Mouse (Mus musculus): ENCODE results near the gene Rapgef6.
"Not testable (repeated sequence)": the region's sequence is repeated elsewhere in the genome, so short reads cannot be mapped to it uniquely, and the experiment has no call there.

The Rapgef6 gene

GRCm38 (mm10) chr11:54574741-54575140 is 52.1 kb downstream of the Rapgef6 start:
- DNase-seq (ENCODE audit: low spot score), result no peak

GRCm38 (mm10) chr11:54592585-54592984 is 69.9 kb downstream of the Rapgef6 start:
- DNase-seq (ENCODE audit: low spot score), result no peak

GRCm38 (mm10) chr11:54594049-54594448 is 71.4 kb downstream of the Rapgef6 start:
- DNase-seq (ENCODE audit: low spot score), result no peak

GRCm38 (mm10) chr11:54595053-54595452 is 72.4 kb downstream of the Rapgef6 start:
- no peak for DNase-seq (ENCODE audit: low spot score)

GRCm38 (mm10) chr11:54595905-54596555 is 73.4 kb downstream of the Rapgef6 start:
- DNase-seq (ENCODE audit: low spot score), result no peak

GRCm38 (mm10) chr11:54597902-54598447 is 75.3 kb downstream of the Rapgef6 start:
- DNase-seq (ENCODE audit: low spot score), result no peak

GRCm38 (mm10) chr11:54601121-54601520 is 78.5 kb downstream of the Rapgef6 start:
- DNase-seq (ENCODE audit: low spot score), result no peak

GRCm38 (mm10) chr11:54602764-54603163 is 80.1 kb downstream of the Rapgef6 start:
- not testable (repeated sequence) for DNase-seq (ENCODE audit: low spot score)

GRCm38 (mm10) chr11:54604415-54604814 is 81.8 kb downstream of the Rapgef6 start:
- no peak for DNase-seq (ENCODE audit: low spot score)

GRCm38 (mm10) chr11:54613628-54614027 is 91.0 kb downstream of the Rapgef6 start:
- no peak for DNase-seq (ENCODE audit: low spot score)

GRCm38 (mm10) chr11:54614560-54614959 is 91.9 kb downstream of the Rapgef6 start:
- DNase-seq (ENCODE audit: low spot score), result no peak

GRCm38 (mm10) chr11:54618841-54619240 is 96.2 kb downstream of the Rapgef6 start:
- no peak for DNase-seq (ENCODE audit: low spot score)

GRCm38 (mm10) chr11:54621725-54622124 is 99.1 kb downstream of the Rapgef6 start:
- DNase-seq (ENCODE audit: low spot score), result no peak

- DNase-seq (ENCODE audit: low spot score), result no peak
These were observed 104.3 kb downstream of the Rapgef6 start for GRCm38 (mm10) chr11:54626905-54627304.

GRCm38 (mm10) chr11:54646420-54646819 is 123.8 kb downstream of the Rapgef6 start:
- DNase-seq (ENCODE audit: low spot score), result no peak

GRCm38 (mm10) chr11:54648573-54648972 is 125.9 kb downstream of the Rapgef6 start:
- no peak for DNase-seq (ENCODE audit: low spot score)

- no peak for DNase-seq (ENCODE audit: low spot score)
These were observed 132.8 kb downstream of the Rapgef6 start for GRCm38 (mm10) chr11:54655420-54655819.

- no peak for DNase-seq (ENCODE audit: low spot score)
These were observed 151.1 kb downstream of the Rapgef6 start for GRCm38 (mm10) chr11:54673575-54674298.

GRCm38 (mm10) chr11:54675792-54676489 is 153.3 kb downstream of the Rapgef6 start:
- DNase-seq (ENCODE audit: low spot score), result no peak

- DNase-seq (ENCODE audit: low spot score), result no peak
These were observed 156.5 kb downstream of the Rapgef6 start for GRCm38 (mm10) chr11:54679141-54679540.

GRCm38 (mm10) chr11:54684831-54685230 is 162.2 kb downstream of the Rapgef6 start:
- no peak for DNase-seq (ENCODE audit: low spot score)

- no peak for DNase-seq (ENCODE audit: low spot score)
These were observed 167.5 kb downstream of the Rapgef6 start for GRCm38 (mm10) chr11:54690171-54690570.

GRCm38 (mm10) chr11:54691179-54691578 is 168.5 kb downstream of the Rapgef6 start:
- DNase-seq (ENCODE audit: low spot score), result no peak

Data from testis, postnatal 10 days (tissue).